Mouse (Mus musculus): ENCODE measurements around the gene Gm20547. TPM values are rescaled to one million over a fixed set of nuclear protein-coding genes. Genes with fewer than 3 reads are reported as not detected.

Gm20547 gene
- polyA plus RNA-seq, 1 experiment: not detected

DNA sequence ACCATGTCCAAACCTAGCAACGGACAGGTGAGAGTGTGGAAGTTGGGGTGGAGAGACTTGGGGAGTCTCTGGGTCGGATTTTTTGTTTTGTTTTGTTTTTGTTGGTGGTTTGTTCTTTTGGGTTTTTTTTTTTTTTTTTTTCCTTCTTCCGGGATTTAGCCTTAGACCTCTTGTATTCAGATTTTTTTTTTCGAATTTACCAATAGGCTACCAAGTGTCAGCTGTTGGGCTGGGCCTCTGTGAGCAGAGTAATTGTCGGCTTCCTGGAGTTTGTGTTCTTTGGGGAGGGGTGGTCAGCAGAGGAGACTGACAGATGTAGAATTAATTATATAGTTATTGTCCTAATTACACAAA is 18.0 kb upstream of the Gm20547 start:
- Histone ChIP-seq H3K4me3 (peak overlapping the region; percentile 91), H3K36me3 (ENCODE audit: control insufficient read depth, insufficient read depth) (peaks cover 4% of the 10 kb centered on the region), H3ac (ENCODE audit: control insufficient read depth, insufficient read length) (peak overlapping the region; percentile 75), H3K4me2 (ENCODE audit: low read depth) (peak overlapping the region; percentile 80), H3K79me2 (ENCODE audit: control insufficient read depth, insufficient read depth) (peaks cover 28% of the 10 kb centered on the region), H3K27me3 (ENCODE audit: control insufficient read depth, insufficient read depth, insufficient read length) (no peaks in the 10 kb centered on the region)
- TF ChIP-seq POLR2AphosphoS2 (IDR thresholded peaks at IDR 0.05; ENCODE audit: insufficient read length, low read depth): no peak
- peak; percentile 34 for TF ChIP-seq USF1 (IDR thresholded peaks at IDR 0.05; ENCODE audit: low read depth)
- TF ChIP-seq POLR2A (IDR thresholded peaks at IDR 0.05; ENCODE audit: insufficient read length, low read depth): no peak

DNA sequence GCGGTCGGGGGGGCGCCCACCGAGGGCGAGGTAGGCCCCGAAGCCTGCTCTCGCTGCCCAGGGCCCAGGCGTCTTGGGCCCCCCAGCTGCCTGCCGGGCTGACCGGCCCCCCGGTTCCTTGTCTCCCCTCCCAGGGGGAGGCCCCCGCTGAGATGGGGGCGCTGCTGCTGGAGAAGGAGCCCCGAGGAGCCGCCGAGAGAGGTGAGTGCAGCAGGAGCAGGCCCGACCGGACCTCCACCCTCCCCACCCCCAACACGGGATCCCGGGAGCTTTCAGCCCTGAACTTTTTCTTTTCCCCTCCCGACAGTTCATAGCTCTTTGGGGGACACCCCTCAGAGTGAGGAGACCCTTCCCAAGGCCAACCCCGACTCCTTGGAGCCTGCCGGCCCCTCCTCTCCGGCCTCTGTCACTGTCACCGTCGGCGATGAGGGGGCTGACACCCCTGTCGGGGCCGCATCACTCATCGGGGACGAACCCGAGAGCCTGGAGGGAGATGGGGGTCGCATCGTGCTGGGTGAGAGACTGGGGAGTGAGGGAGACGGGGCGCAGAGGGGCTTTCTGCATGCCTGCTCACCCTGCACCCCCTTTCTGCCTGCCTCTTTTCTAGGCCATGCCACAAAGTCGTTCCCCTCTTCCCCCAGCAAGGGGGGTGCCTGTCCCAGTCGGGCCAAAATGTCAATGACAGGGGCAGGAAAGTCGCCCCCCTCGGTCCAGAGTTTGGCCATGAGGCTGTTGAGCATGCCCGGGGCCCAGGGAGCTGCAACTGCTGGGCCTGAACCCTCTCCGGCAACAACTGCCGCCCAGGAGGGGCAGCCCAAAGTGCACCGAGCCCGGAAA is 17.4 kb upstream of the Gm20547 start:
- H3K36me3 ChIP-seq (ENCODE audit: control insufficient read depth, insufficient read depth): peaks cover 4% of the 10 kb centered on the region
- peak overlapping the region; percentile 91 for H3K4me3 ChIP-seq
- no peaks in the 10 kb centered on the region for H3K27me3 ChIP-seq (ENCODE audit: control insufficient read depth, insufficient read depth, insufficient read length)
- TF ChIP-seq SRF (IDR thresholded peaks at IDR 0.05; ENCODE audit: control insufficient read depth, insufficient read length, low read depth): no peak
- no peak for TF ChIP-seq MYOD1 (IDR thresholded peaks at IDR 0.05; ENCODE audit: control insufficient read depth in 1 of 3, insufficient read length in 2 of 3, low read depth in 2 of 3)
- TF ChIP-seq POLR2A (IDR thresholded peaks at IDR 0.05; ENCODE audit: insufficient read length, low read depth): peak; percentile 8
- peak in 1 of 3 experiments; percentile 37 for TF ChIP-seq MYOG (IDR thresholded peaks at IDR 0.05; ENCODE audit: control insufficient read depth in 1 of 3, insufficient read depth in 1 of 3, insufficient read length in 2 of 3, low read depth in 2 of 3)
- H3K4me2 ChIP-seq (ENCODE audit: low read depth): peak overlapping the region; percentile 80
- H3K79me2 ChIP-seq (ENCODE audit: control insufficient read depth, insufficient read depth): peaks cover 28% of the 10 kb centered on the region
- H3ac ChIP-seq (ENCODE audit: control insufficient read depth, insufficient read length): peak overlapping the region; percentile 75

DNA sequence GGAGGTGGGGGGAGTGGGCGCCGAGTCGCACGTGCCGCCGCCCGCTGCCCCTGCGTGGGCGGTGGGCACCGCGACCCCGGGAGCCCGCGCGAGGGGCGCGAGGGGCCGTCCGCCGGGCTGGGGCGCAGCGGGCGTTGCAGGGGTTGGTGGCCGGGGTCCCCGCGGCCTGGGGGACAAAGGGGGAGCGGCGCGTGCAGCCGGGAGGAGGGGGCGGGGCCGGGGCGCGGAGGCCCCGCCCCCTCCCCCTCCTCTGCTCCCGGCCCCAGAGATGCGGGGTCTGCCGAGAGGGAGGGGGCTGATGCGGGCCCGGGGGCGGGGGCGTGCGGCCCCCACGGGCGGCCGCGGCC is 16.8 kb upstream of the Gm20547 start:
- H3K27me3 ChIP-seq (ENCODE audit: control insufficient read depth, insufficient read depth, insufficient read length): no peaks in the 10 kb centered on the region
- peak overlapping the region; percentile 75 for H3ac ChIP-seq (ENCODE audit: control insufficient read depth, insufficient read length)
- TF ChIP-seq MYOD1 (IDR thresholded peaks at IDR 0.05; ENCODE audit: control insufficient read depth in 1 of 3, insufficient read length in 2 of 3, low read depth in 2 of 3) (no peak), TCF3 (IDR thresholded peaks at IDR 0.05; ENCODE audit: insufficient read length, low read depth) (no peak), MYOG (IDR thresholded peaks at IDR 0.05; ENCODE audit: control insufficient read depth in 1 of 3, insufficient read depth in 1 of 3, insufficient read length in 2 of 3, low read depth in 2 of 3) (no peak), CEBPB (IDR thresholded peaks at IDR 0.05; ENCODE audit: insufficient read depth, poor library complexity, severe bottlenecking) (no peak), POLR2A (IDR thresholded peaks at IDR 0.05; ENCODE audit: insufficient read length, low read depth) (no peak), SRF (IDR thresholded peaks at IDR 0.05; ENCODE audit: control insufficient read depth, insufficient read length, low read depth) (no peak), TCF12 (IDR thresholded peaks at IDR 0.05; ENCODE audit: insufficient read depth, poor library complexity, severe bottlenecking) (no peak), REST (IDR thresholded peaks at IDR 0.05; ENCODE audit: insufficient read depth, insufficient read length) (no peak), MAX (IDR thresholded peaks at IDR 0.05; ENCODE audit: low read depth) (no peak), USF1 (IDR thresholded peaks at IDR 0.05; ENCODE audit: low read depth) (no peak), POLR2AphosphoS2 (IDR thresholded peaks at IDR 0.05; ENCODE audit: insufficient read length, low read depth) (no peak), E2F4 (IDR thresholded peaks at IDR 0.05; ENCODE audit: insufficient read depth) (no peak)
- H3K4me3 ChIP-seq: peak overlapping the region; percentile 91
- peaks cover 4% of the 10 kb centered on the region for H3K36me3 ChIP-seq (ENCODE audit: control insufficient read depth, insufficient read depth)
- no peak overlapping the region for H3K4me2 ChIP-seq (ENCODE audit: low read depth)
- H3K79me2 ChIP-seq (ENCODE audit: control insufficient read depth, insufficient read depth): peaks cover 28% of the 10 kb centered on the region

DNA sequence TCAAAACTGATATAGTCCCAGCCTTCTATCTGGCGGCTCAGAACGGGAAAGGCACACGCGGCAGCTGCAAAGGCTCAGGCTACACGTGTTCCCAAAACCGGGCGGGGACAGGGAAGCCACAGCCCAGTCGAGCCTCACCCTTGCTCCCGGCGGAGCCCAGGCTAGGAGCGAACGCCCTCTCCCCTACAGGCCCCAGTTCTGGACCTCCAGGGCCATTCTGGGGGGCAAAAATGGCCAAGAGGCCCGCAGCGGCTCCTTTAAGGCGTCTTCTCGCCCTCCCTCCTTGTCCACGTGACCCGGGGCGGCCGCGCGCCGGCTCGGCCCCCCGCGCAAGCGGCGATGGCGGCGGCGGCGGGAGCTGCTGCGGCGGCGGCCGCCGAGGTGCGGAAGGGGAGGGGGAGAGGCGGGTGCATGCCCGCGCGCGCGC is 16.3 kb upstream of the Gm20547 start, which contains the start of the genes C2 and Ehmt2:
C2 (minus strand) TSS at position 106 of the 427 bp plus-strand sequence.
Ehmt2 (plus strand) TSS at position 310 of the 427 bp plus-strand sequence.
- peaks cover 4% of the 10 kb centered on the region for H3K36me3 ChIP-seq (ENCODE audit: control insufficient read depth, insufficient read depth)
- H3K79me2 ChIP-seq (ENCODE audit: control insufficient read depth, insufficient read depth): peaks cover 28% of the 10 kb centered on the region
- peak within 1 kb of the TSS; percentile 91 for H3K4me3 ChIP-seq
- peak within 1 kb of the TSS; percentile 98 for H3K4me2 ChIP-seq (ENCODE audit: low read depth)
- H3K27me3 ChIP-seq (ENCODE audit: control insufficient read depth, insufficient read depth, insufficient read length): no peaks in the 10 kb centered on the region
- TF ChIP-seq POLR2A (IDR thresholded peaks at IDR 0.05; ENCODE audit: insufficient read length, low read depth) (peak; percentile 79), E2F4 (IDR thresholded peaks at IDR 0.05; ENCODE audit: insufficient read depth) (no peak), MYOG (IDR thresholded peaks at IDR 0.05; ENCODE audit: control insufficient read depth in 1 of 3, insufficient read depth in 1 of 3, insufficient read length in 2 of 3, low read depth in 2 of 3) (peak; percentile 57 to 89 (median 69)), MAX (IDR thresholded peaks at IDR 0.05; ENCODE audit: low read depth) (peak; percentile 51), USF1 (IDR thresholded peaks at IDR 0.05; ENCODE audit: low read depth) (peak; percentile 77), REST (IDR thresholded peaks at IDR 0.05; ENCODE audit: insufficient read depth, insufficient read length) (no peak), MYOD1 (IDR thresholded peaks at IDR 0.05; ENCODE audit: control insufficient read depth in 1 of 3, insufficient read length in 2 of 3, low read depth in 2 of 3) (peak; percentile 1 to 84 (median 78)), TCF12 (IDR thresholded peaks at IDR 0.05; ENCODE audit: insufficient read depth, poor library complexity, severe bottlenecking) (peak; percentile 5), POLR2AphosphoS2 (IDR thresholded peaks at IDR 0.05; ENCODE audit: insufficient read length, low read depth) (peak; percentile 92)
- peak within 1 kb of the TSS; percentile 75 for H3ac ChIP-seq (ENCODE audit: control insufficient read depth, insufficient read length)
